Mouse (Mus musculus) brain, embryonic 14.5 days (tissue): Measurements from ENCODE around the gene Rnf19b.

Experiments used
- CTCF ChIP-seq: fragments of 200-500 bp; IDR thresholded peaks from 2 replicates; pipeline ENCODE4 v1.5.1; 2012; ENCODE audit warnings: inconsistent platforms, mild to moderate bottlenecking, moderate library complexity, borderline replicate concordance; ENCODE audit not compliant: insufficient read depth, insufficient read length; ENCODE audit errors: extremely low read depth
- POLR2A ChIP-seq: fragments of 200-500 bp; IDR thresholded peaks from 2 replicates; pipeline ENCODE4 v1.6.1; 2012; ENCODE audit warnings: mild to moderate bottlenecking, inconsistent platforms, borderline replicate concordance; ENCODE audit not compliant: poor library complexity, insufficient read depth, insufficient read length, severe bottlenecking; ENCODE audit errors: extremely low read depth

- TF ChIP-seq POLR2A (no peak), CTCF (no peak)
Observed at GRCm38 (mm10) chr4:129055562-129055961, 2.5 kb upstream of the Rnf19b start.
